Mouse (Mus musculus) forebrain, embryonic 13.5 days (tissue): ENCODE measurements at regions not wholly inside any gene's neighbourhood (a gene's known extent, or its start where the extent isn't known, plus 50 kb on each side); places are given as distances from the start of the nearest gene placed in this dataset.

Experiments used
- ATAC-seq: fragments of 200-750 bp; cut with Nextera tagmentation; 2 replicates; pipeline ENCODE4 v1.8.0; 2017
- H3K27ac ChIP-seq: fragments of 300-500 bp; sonication (generic); 2 replicates; pipeline ENCODE4 v1.5.1; 2015; ENCODE audit warnings: inconsistent platforms, mild to moderate bottlenecking, moderate library complexity
- H3K27me3 ChIP-seq: fragments of 300-500 bp; sonication (generic); 2 replicates; pipeline ENCODE4 v1.6.1; 2015; ENCODE audit warnings: mild to moderate bottlenecking, inconsistent platforms
- H3K36me3 ChIP-seq: fragments of 300-500 bp; sonication (generic); 2 replicates; pipeline ENCODE4 v1.6.1; 2015; ENCODE audit warnings: mild to moderate bottlenecking, inconsistent platforms; ENCODE audit not compliant: poor library complexity, severe bottlenecking
- H3K4me1 ChIP-seq: fragments of 300-500 bp; sonication (generic); 2 replicates; pipeline ENCODE4 v1.6.1; 2015; ENCODE audit warnings: inconsistent platforms
- H3K4me2 ChIP-seq: fragments of 300-500 bp; sonication (generic); 2 replicates; pipeline ENCODE4 v1.6.1; 2015; ENCODE audit warnings: inconsistent platforms, mild to moderate bottlenecking, moderate library complexity
- H3K4me3 ChIP-seq: fragments of 300-500 bp; sonication (generic); 2 replicates; pipeline ENCODE4 v1.5.1; 2015; ENCODE audit warnings: mild to moderate bottlenecking, inconsistent platforms
- H3K9ac ChIP-seq: fragments of 300-500 bp; sonication (generic); 2 replicates; pipeline ENCODE4 v1.6.1; 2015; ENCODE audit warnings: mild to moderate bottlenecking, inconsistent platforms
- H3K9me3 ChIP-seq: fragments of 300-500 bp; sonication (generic); replicated peaks from 2 replicates; pipeline ENCODE4 v1.6.1; 2016; ENCODE audit warnings: inconsistent platforms
- WGBS: fragments of 180-500 bp; shearing (Covaris S2); methylation state at CpG from one replicate; pipeline ENCODE4 v1.1.7; 2015; 5-methylcytosine and 5-hydroxymethylcytosine counted together

- no peak overlapping the region for H3K4me2 ChIP-seq
- H3K27ac ChIP-seq = no peak overlapping the region
- no peaks in the 10 kb centered on the region for H3K4me1 ChIP-seq
- ATAC-seq = peak; percentile 61; the same call in 1 of the 2 replicates
- 72% methylated on average over 9 of the region's 9 CpGs for WGBS
- no peaks in the 10 kb centered on the region for H3K36me3 ChIP-seq
- H3K9me3 ChIP-seq = peaks cover 6% of the 10 kb centered on the region; the same call in 1 of the 2 replicates
- no peak overlapping the region for H3K9ac ChIP-seq
- no peak overlapping the region for H3K4me3 ChIP-seq
- H3K27me3 ChIP-seq = no peaks in the 10 kb centered on the region
Observed at GRCm38 (mm10) chr13:90313209-90313978, 224.0 kb upstream of the Xrcc4 start.

- peak; percentile 72 for ATAC-seq
Observed at GRCm38 (mm10) chr13:90310482-90310881, 221.1 kb upstream of the Xrcc4 start.

GRCm38 (mm10) chr13:90300481-90300880 is 211.1 kb upstream of the Xrcc4 start:
- H3K27me3 ChIP-seq = no peaks in the 10 kb centered on the region
- no peak overlapping the region for H3K9ac ChIP-seq

More at GRCm38 (mm10) chr13:90310482-90310881, 221.1 kb upstream of the Xrcc4 start:
- Histone ChIP-seq H3K4me2 (no peak overlapping the region), H3K27me3 (no peaks in the 10 kb centered on the region), H3K9me3 (peaks cover 6% of the 10 kb centered on the region; the same call in 1 of the 2 replicates), H3K4me1 (no peaks in the 10 kb centered on the region), H3K9ac (no peak overlapping the region), H3K27ac (no peak overlapping the region), H3K36me3 (no peaks in the 10 kb centered on the region), H3K4me3 (no peak overlapping the region)

GRCm38 (mm10) chr13:90294648-90295007 is 205.2 kb upstream of the Xrcc4 start:
- 0 out of 2 replicates have a peak, but pooled peaks have one; percentile 7 for ATAC-seq
- Histone ChIP-seq H3K4me1 (peaks cover 31% of the 10 kb centered on the region), H3K27ac (peak overlapping the region; percentile 37; the same call in 1 of the 2 replicates), H3K9ac (no peak overlapping the region), H3K36me3 (no peaks in the 10 kb centered on the region), H3K4me2 (0 out of 2 replicates have a peak overlapping the region, but pooled peaks have one; percentile 15), H3K9me3 (no peaks in the 10 kb centered on the region), H3K27me3 (no peaks in the 10 kb centered on the region), H3K4me3 (no peak overlapping the region)
- WGBS = 30% methylated on average over 5 of the region's 5 CpGs

More at GRCm38 (mm10) chr13:90300481-90300880, 211.1 kb upstream of the Xrcc4 start:
- H3K36me3 ChIP-seq = no peaks in the 10 kb centered on the region
- no peak overlapping the region for H3K4me2 ChIP-seq
- no peak overlapping the region for H3K4me3 ChIP-seq
- no peak overlapping the region for H3K27ac ChIP-seq
- no peaks in the 10 kb centered on the region for H3K4me1 ChIP-seq
- WGBS = 89% methylated on average over 3 of the region's 3 CpGs
- ATAC-seq = no peak
- no peaks in the 10 kb centered on the region for H3K9me3 ChIP-seq

GRCm38 (mm10) chr13:90293697-90294647 is 204.6 kb upstream of the Xrcc4 start:
- H3K9ac ChIP-seq = no peak overlapping the region
- ATAC-seq = peak; percentile 73
- peak overlapping the region; percentile 37 for H3K27ac ChIP-seq
- H3K4me2 ChIP-seq = peak overlapping the region; percentile 15; the same call in 1 of the 2 replicates
- H3K9me3 ChIP-seq = no peaks in the 10 kb centered on the region
- H3K27me3 ChIP-seq = no peaks in the 10 kb centered on the region
- WGBS = 12% methylated on average over 10 of the region's 10 CpGs
- H3K4me3 ChIP-seq = no peak overlapping the region
- no peaks in the 10 kb centered on the region for H3K36me3 ChIP-seq
- peaks cover 31% of the 10 kb centered on the region for H3K4me1 ChIP-seq

GRCm38 (mm10) chr13:90292905-90293304 is 203.5 kb upstream of the Xrcc4 start:
- peak; percentile 41; the same call in 1 of the 2 replicates for ATAC-seq
- Histone ChIP-seq H3K27me3 (no peaks in the 10 kb centered on the region), H3K4me1 (peaks cover 31% of the 10 kb centered on the region), H3K4me2 (no peak overlapping the region), H3K27ac (no peak overlapping the region), H3K4me3 (no peak overlapping the region), H3K36me3 (no peaks in the 10 kb centered on the region), H3K9me3 (no peaks in the 10 kb centered on the region), H3K9ac (no peak overlapping the region)
- 25% methylated on average over 4 of the region's 4 CpGs for WGBS

- peak; percentile 69; the same call in 1 of the 2 replicates for ATAC-seq
- Histone ChIP-seq H3K4me2 (no peak overlapping the region), H3K4me1 (peaks cover 31% of the 10 kb centered on the region), H3K9me3 (no peaks in the 10 kb centered on the region), H3K36me3 (no peaks in the 10 kb centered on the region), H3K9ac (no peak overlapping the region), H3K27me3 (no peaks in the 10 kb centered on the region), H3K27ac (no peak overlapping the region), H3K4me3 (no peak overlapping the region)
- 30% methylated on average over 1 of the region's 1 CpGs for WGBS
Observed at GRCm38 (mm10) chr13:90292124-90292523, 202.7 kb upstream of the Xrcc4 start.

GRCm38 (mm10) chr13:90280976-90281375 is 191.6 kb upstream of the Xrcc4 start:
- Histone ChIP-seq H3K27ac (no peak overlapping the region), H3K27me3 (no peaks in the 10 kb centered on the region), H3K4me3 (no peak overlapping the region), H3K4me1 (peaks cover 8% of the 10 kb centered on the region), H3K36me3 (no peaks in the 10 kb centered on the region), H3K9me3 (0 out of 2 replicates have a peak, but pooled peaks cover 3% of the 10 kb centered on the region), H3K9ac (no peak overlapping the region), H3K4me2 (no peak overlapping the region)
- no peak for ATAC-seq

- Histone ChIP-seq H3K9ac (no peak overlapping the region), H3K4me2 (no peak overlapping the region), H3K4me1 (peaks cover 8% of the 10 kb centered on the region), H3K4me3 (no peak overlapping the region), H3K9me3 (no peaks in the 10 kb centered on the region), H3K27me3 (no peaks in the 10 kb centered on the region), H3K27ac (peak overlapping the region; percentile 45; the same call in 1 of the 2 replicates), H3K36me3 (no peaks in the 10 kb centered on the region)
- peak; percentile 81 for ATAC-seq
- 48% methylated on average over 3 of the region's 3 CpGs for WGBS
Observed at GRCm38 (mm10) chr13:90279786-90280382, 190.5 kb upstream of the Xrcc4 start.

- H3K36me3 ChIP-seq = no peaks in the 10 kb centered on the region
- peaks cover 8% of the 10 kb centered on the region for H3K4me1 ChIP-seq
- ATAC-seq = peak; percentile 65
- H3K4me3 ChIP-seq = no peak overlapping the region
- H3K9ac ChIP-seq = no peak overlapping the region
- no peaks in the 10 kb centered on the region for H3K27me3 ChIP-seq
- H3K9me3 ChIP-seq = no peaks in the 10 kb centered on the region
- H3K4me2 ChIP-seq = no peak overlapping the region
- 0 out of 2 replicates have a peak overlapping the region, but pooled peaks have one; percentile 45 for H3K27ac ChIP-seq
Observed at GRCm38 (mm10) chr13:90279355-90279754, 189.9 kb upstream of the Xrcc4 start.

GRCm38 (mm10) chr13:90259071-90259742 is 169.8 kb upstream of the Xrcc4 start:
- Histone ChIP-seq H3K27me3 (no peaks in the 10 kb centered on the region), H3K9me3 (no peaks in the 10 kb centered on the region; the same call in 1 of the 2 replicates), H3K36me3 (no peaks in the 10 kb centered on the region), H3K9ac (no peak overlapping the region), H3K4me2 (no peak overlapping the region), H3K27ac (no peak overlapping the region), H3K4me1 (no peaks in the 10 kb centered on the region), H3K4me3 (no peak overlapping the region)
- ATAC-seq = no peak
- 88% methylated on average over 3 of the region's 3 CpGs for WGBS
